Mouse (Mus musculus): ENCODE measurements around the gene Usp17la. TPM values are rescaled to one million over a fixed set of nuclear protein-coding genes. Genes with fewer than 3 reads are reported as not detected.
A peak's percentile ranks its signal among the peaks of the same experiment; 100 is the strongest.
"Not testable (repeated sequence)": the region's sequence is repeated elsewhere in the genome, so short reads cannot be mapped to it uniquely, and the experiment has no call there.

Gene Usp17la
- 0.77 TPM for polyA plus RNA-seq (2012; fragmentation: generic; extraction: Trizol)
- long read RNA-seq, experiment 1, result 0 reads
- long read RNA-seq, experiment 2, result 0 reads

DNA sequence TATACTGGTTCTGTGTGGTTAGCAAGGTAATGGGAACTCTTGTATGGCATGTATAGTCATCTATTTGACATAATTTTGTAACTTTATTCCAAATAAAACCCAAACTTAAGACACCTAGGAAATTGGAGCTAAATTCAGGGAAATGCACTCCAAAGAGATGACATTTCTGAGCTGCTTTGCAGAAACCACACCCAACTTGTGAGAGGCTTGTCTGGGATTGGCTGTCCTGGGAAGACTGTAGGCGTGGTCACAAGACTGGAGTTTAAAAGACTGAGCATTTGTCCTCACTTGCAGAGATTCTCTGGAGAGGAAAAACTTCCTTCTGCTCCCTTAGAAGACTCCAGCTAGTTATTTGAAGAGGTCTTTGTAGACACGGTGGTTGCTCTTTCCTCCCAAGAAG lies at the start of gene Usp17la:
Gene Usp17la (plus strand): TSS at position 301 of the 400 bp plus-strand sequence.
- H3K79me3 ChIP-seq (ENCODE audit: low read depth); H3K27me3 ChIP-seq (ENCODE audit: control insufficient read depth, insufficient read depth, insufficient read length); H3K4me3 ChIP-seq (ENCODE audit: insufficient read depth, poor library complexity, severe bottlenecking); H3ac ChIP-seq (ENCODE audit: control insufficient read depth, insufficient read length, low read depth); H3K79me2 ChIP-seq (ENCODE audit: control insufficient read depth, insufficient read depth); H3K36me3 ChIP-seq (ENCODE audit: control insufficient read depth, insufficient read depth): not testable (repeated sequence)

GRCm38 (mm10) chr7:104810335-104810734 lies 46.5 kb upstream of the Usp17la start:
- H3K36me3 ChIP-seq (ENCODE audit: control insufficient read depth, insufficient read depth); H3K27me3 ChIP-seq (ENCODE audit: control insufficient read depth, insufficient read depth, insufficient read length): not testable (repeated sequence)

DNA sequence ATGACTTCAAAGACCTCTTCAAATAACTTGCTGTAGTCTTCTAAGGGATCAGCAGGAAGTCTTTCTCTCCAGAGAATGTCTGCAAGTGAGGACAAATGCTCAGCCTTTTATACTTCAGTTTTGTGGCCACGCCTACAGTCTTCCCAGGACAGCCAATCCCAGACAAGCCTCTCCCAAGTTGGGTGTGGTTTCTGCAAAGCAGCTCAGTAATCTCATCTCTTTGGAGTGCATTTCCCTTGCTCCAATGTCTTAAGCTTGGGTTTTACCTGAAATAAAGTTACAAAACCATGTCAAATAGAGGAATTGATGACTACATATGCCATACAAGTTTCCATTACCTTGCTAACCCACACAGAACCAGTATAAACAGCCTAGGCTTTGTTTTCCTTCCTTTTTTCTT lies 14.3 kb upstream of the Usp17la start, which contains the start of gene Usp17lb:
Gene Usp17lb (minus strand): TSS at position 101 of the 400 bp plus-strand sequence.
- no peaks in the 10 kb centered on the region for H3K27me3 ChIP-seq (ENCODE audit: control insufficient read depth, insufficient read depth, insufficient read length)
- TF ChIP-seq CEBPB (IDR thresholded peaks at IDR 0.05; ENCODE audit: low read depth) (no peak), CTCF (IDR thresholded peaks at IDR 0.05; ENCODE audit: control insufficient read depth, insufficient read depth, insufficient read length) (no peak), USF1 (IDR thresholded peaks at IDR 0.05; ENCODE audit: low read depth) (no peak), MYOD1 (IDR thresholded peaks at IDR 0.05; ENCODE audit: control insufficient read depth, insufficient read length, low read depth) (no peak), MYOG (IDR thresholded peaks at IDR 0.05; ENCODE audit: control insufficient read depth, extremely low read depth, insufficient read length) (no peak), MAX (IDR thresholded peaks at IDR 0.05) (no peak), FOSL1 (IDR thresholded peaks at IDR 0.05; ENCODE audit: insufficient read depth, low read length, poor library complexity, severe bottlenecking) (no peak)
- no peaks in the 10 kb centered on the region for H3K79me2 ChIP-seq (ENCODE audit: control insufficient read depth, insufficient read depth)
- H3K36me3 ChIP-seq (ENCODE audit: control insufficient read depth, insufficient read depth), result no peaks in the 10 kb centered on the region
- H3ac ChIP-seq (ENCODE audit: control insufficient read depth, insufficient read length, low read depth), result no peak within 1 kb of the TSS
- H3K79me3 ChIP-seq (ENCODE audit: low read depth), result no peaks in the 10 kb centered on the region
- no peak within 1 kb of the TSS for H3K4me3 ChIP-seq (ENCODE audit: insufficient read depth, poor library complexity, severe bottlenecking)

More at GRCm38 (mm10) chr7:104810335-104810734, 46.5 kb upstream of the Usp17la start:
- H3K79me3 ChIP-seq (ENCODE audit: low read depth); H3K79me2 ChIP-seq (ENCODE audit: control insufficient read depth, insufficient read depth); H3ac ChIP-seq (ENCODE audit: control insufficient read depth, insufficient read length, low read depth); H3K4me3 ChIP-seq (ENCODE audit: insufficient read depth, poor library complexity, severe bottlenecking): not testable (repeated sequence)

DNA sequence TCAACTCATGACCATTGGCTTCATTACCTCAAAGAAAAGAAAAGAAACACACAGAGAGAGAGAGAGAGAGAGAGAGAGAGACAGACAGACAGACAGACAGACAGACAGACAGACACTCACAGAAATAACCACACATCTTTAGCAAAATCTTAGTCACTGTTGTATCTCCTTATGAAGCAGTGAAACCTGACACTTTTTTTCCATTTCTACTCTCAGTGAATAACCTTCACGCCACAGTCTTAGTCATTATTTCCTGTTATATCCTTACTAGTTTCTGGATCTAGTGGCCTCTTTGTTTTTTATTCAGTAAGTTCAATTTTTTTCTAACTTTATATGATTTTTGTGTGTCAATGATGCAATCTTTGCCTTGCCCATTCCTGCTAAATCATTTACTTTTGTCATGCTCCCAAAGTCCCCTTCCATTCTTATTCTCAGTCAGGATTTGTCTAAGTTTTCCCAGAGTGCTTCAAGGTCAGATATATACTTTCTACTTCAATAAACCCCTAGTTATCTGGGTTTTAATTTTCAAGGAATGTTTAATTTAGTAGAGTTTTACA lies 13.0 kb upstream of the Usp17la start:
- TF ChIP-seq CEBPB (IDR thresholded peaks at IDR 0.05; ENCODE audit: low read depth) (peak; percentile 70), MAX (IDR thresholded peaks at IDR 0.05) (no peak)
- no peak overlapping the region for H3ac ChIP-seq (ENCODE audit: control insufficient read depth, insufficient read length, low read depth)
- H3K79me2 ChIP-seq (ENCODE audit: control insufficient read depth, insufficient read depth), result no peaks in the 10 kb centered on the region

GRCm38 (mm10) chr7:104851546-104851945 lies 5.3 kb upstream of the Usp17la start:
- H3ac ChIP-seq (ENCODE audit: control insufficient read depth, insufficient read length, low read depth); H3K79me2 ChIP-seq (ENCODE audit: control insufficient read depth, insufficient read depth); H3K36me3 ChIP-seq (ENCODE audit: control insufficient read depth, insufficient read depth); H3K27me3 ChIP-seq (ENCODE audit: control insufficient read depth, insufficient read depth, insufficient read length); H3K4me3 ChIP-seq (ENCODE audit: insufficient read depth, poor library complexity, severe bottlenecking); H3K79me3 ChIP-seq (ENCODE audit: low read depth): not testable (repeated sequence)

More for the DNA sequence above, 13.0 kb upstream of the Usp17la start:
- Histone ChIP-seq H3K79me3 (ENCODE audit: low read depth) (no peaks in the 10 kb centered on the region), H3K4me3 (ENCODE audit: insufficient read depth, poor library complexity, severe bottlenecking) (no peak overlapping the region), H3K27me3 (ENCODE audit: control insufficient read depth, insufficient read depth, insufficient read length) (no peaks in the 10 kb centered on the region), H3K36me3 (ENCODE audit: control insufficient read depth, insufficient read depth) (no peaks in the 10 kb centered on the region)

- no peak overlapping the region for H3K4me3 ChIP-seq (ENCODE audit: insufficient read depth, poor library complexity, severe bottlenecking)
- no peaks in the 10 kb centered on the region for H3K36me3 ChIP-seq (ENCODE audit: control insufficient read depth, insufficient read depth)
These were observed 1.5 kb upstream of the Usp17la start for GRCm38 (mm10) chr7:104855248-104855750.

GRCm38 (mm10) chr7:104857683-104858082 lies 874 bp downstream of the Usp17la start:
- no peak overlapping the region for H3ac ChIP-seq (ENCODE audit: control insufficient read depth, insufficient read length, low read depth)
- no peak overlapping the region for H3K4me3 ChIP-seq (ENCODE audit: insufficient read depth, poor library complexity, severe bottlenecking)
- no peaks in the 10 kb centered on the region for H3K79me2 ChIP-seq (ENCODE audit: control insufficient read depth, insufficient read depth)
- H3K79me3 ChIP-seq (ENCODE audit: low read depth), result no peaks in the 10 kb centered on the region
- no peaks in the 10 kb centered on the region for H3K27me3 ChIP-seq (ENCODE audit: control insufficient read depth, insufficient read depth, insufficient read length)
- H3K36me3 ChIP-seq (ENCODE audit: control insufficient read depth, insufficient read depth), result no peaks in the 10 kb centered on the region
- TF ChIP-seq USF1 (IDR thresholded peaks at IDR 0.05; ENCODE audit: low read depth) (no peak), MYOG (IDR thresholded peaks at IDR 0.05; ENCODE audit: control insufficient read depth, extremely low read depth, insufficient read length) (no peak), FOSL1 (IDR thresholded peaks at IDR 0.05; ENCODE audit: insufficient read depth, low read length, poor library complexity, severe bottlenecking) (no peak), CEBPB (IDR thresholded peaks at IDR 0.05; ENCODE audit: low read depth) (peak; percentile 74)

More at GRCm38 (mm10) chr7:104855248-104855750, 1.5 kb upstream of the Usp17la start:
- Histone ChIP-seq H3K79me3 (ENCODE audit: low read depth) (no peaks in the 10 kb centered on the region), H3K27me3 (ENCODE audit: control insufficient read depth, insufficient read depth, insufficient read length) (no peaks in the 10 kb centered on the region), H3K79me2 (ENCODE audit: control insufficient read depth, insufficient read depth) (no peaks in the 10 kb centered on the region), H3ac (ENCODE audit: control insufficient read depth, insufficient read length, low read depth) (no peak overlapping the region)
- TF ChIP-seq FOSL1 (IDR thresholded peaks at IDR 0.05; ENCODE audit: insufficient read depth, low read length, poor library complexity, severe bottlenecking) (no peak), CTCF (IDR thresholded peaks at IDR 0.05; ENCODE audit: control insufficient read depth, insufficient read depth, insufficient read length) (no peak), MYOG (IDR thresholded peaks at IDR 0.05; ENCODE audit: control insufficient read depth, extremely low read depth, insufficient read length) (no peak), USF1 (IDR thresholded peaks at IDR 0.05; ENCODE audit: low read depth) (no peak), CEBPB (IDR thresholded peaks at IDR 0.05; ENCODE audit: low read depth) (peak; percentile 88), MYOD1 (IDR thresholded peaks at IDR 0.05; ENCODE audit: control insufficient read depth, insufficient read length, low read depth) (no peak), MAX (IDR thresholded peaks at IDR 0.05) (no peak)
